Mouse (Mus musculus) heart, adult 2 months (tissue): Measurements from ENCODE around the gene Gm6583.

Experiments used
- CTCF ChIP-seq: fragments of 200-600 bp; IDR thresholded peaks from 2 replicates; pipeline ENCODE4 v1.8.1; 2022; ENCODE audit warnings: antibody characterized with exemption, mild to moderate bottlenecking, moderate library complexity
- POLR2A ChIP-seq: fragments of 200-500 bp; IDR thresholded peaks from 2 replicates; pipeline ENCODE4 v1.6.1; 2011; ENCODE audit warnings: mild to moderate bottlenecking, low read depth, low read length, control low read depth; ENCODE audit not compliant: insufficient read depth

- TF ChIP-seq POLR2A (no peak), CTCF (peak; percentile 26)
These were observed 16.6 kb downstream of the Gm6583 start for GRCm38 (mm10) chr5:112339215-112339614.
